ENCODE assay signal across 8 mouse cellular contexts in genomic region chr19:55877404-55877915, GRCm38 (mm10).
A peak's percentile ranks its signal among the peaks of the same experiment; 100 is the strongest.
DNase-seq lines count a peak whose midpoint lies in the region; ATAC-seq lines count a peak whose summit lies in the region.

No protein-coding gene starts in this region.

- no peaks in the 10 kb centered on the region for H3K4me1 ChIP-seq in liver, embryonic 11.5 days (replicated peaks; ENCODE audit: control insufficient read depth, insufficient read depth, low read length)
- H3K4me1 ChIP-seq in stomach, embryonic 16.5 days (ENCODE audit: control insufficient read depth, insufficient read depth, low read length): peaks cover 33% of the 10 kb centered on the region

- H3K9me3 ChIP-seq in liver, embryonic 11.5 days (ENCODE audit: control insufficient read depth, low read length): no peaks in the 10 kb centered on the region
- no peaks in the 10 kb centered on the region for H3K9me3 ChIP-seq in stomach, embryonic 16.5 days (replicated peaks; ENCODE audit: control insufficient read depth, low read length)

- ATAC-seq in liver, embryonic 11.5 days (replicated peaks; ENCODE audit: low FRiP score): peak; percentile 53
- ATAC-seq in stomach, embryonic 16.5 days (ENCODE audit: insufficient read depth, low FRiP score): no peak

- peak; percentile 40 for DNase-seq in urinary bladder, adult 2 months (ENCODE audit: low spot score)
- DNase-seq in urinary bladder, adult 18-20 months (ENCODE audit: low spot score in 2 of 2): no peak
- peak; percentile 88 for DNase-seq in embryo, embryonic 10.5 days (ENCODE audit: low spot score)
- DNase-seq in gastrocnemius, postnatal 25 days: peak; percentile 31
- peak; percentile 81 for DNase-seq in kidney, adult 9 months
- peak; percentile 48 for DNase-seq in liver, embryonic 11.5 days (ENCODE audit: low spot score)
- DNase-seq in natural killer cell, adult 2 months (ENCODE audit: low spot score in 2 of 2): peak; percentile 4 to 54

- no peak overlapping the region for H3K4me3 ChIP-seq in liver, embryonic 11.5 days (ENCODE audit: low read depth, low read length)
- H3K4me3 ChIP-seq in stomach, embryonic 16.5 days (replicated peaks; ENCODE audit: low read length): no peak overlapping the region

- no peaks in the 10 kb centered on the region for H3K27me3 ChIP-seq in liver, embryonic 11.5 days (replicated peaks; ENCODE audit: control insufficient read depth, insufficient read depth, low read length)
- H3K27me3 ChIP-seq in stomach, embryonic 16.5 days (ENCODE audit: control insufficient read depth, insufficient read depth, low read length): no peaks in the 10 kb centered on the region

- H3K36me3 ChIP-seq in liver, embryonic 11.5 days (ENCODE audit: control insufficient read depth, insufficient read depth, low read length): no peaks in the 10 kb centered on the region
- 0 out of 2 replicates have a peak, but pooled peaks cover 2% of the 10 kb centered on the region for H3K36me3 ChIP-seq in stomach, embryonic 16.5 days (ENCODE audit: control insufficient read depth, insufficient read depth, low read length)

- no peak overlapping the region for H3K9ac ChIP-seq in liver, embryonic 11.5 days (ENCODE audit: low read depth, low read length)
- no peak overlapping the region for H3K9ac ChIP-seq in stomach, embryonic 16.5 days (ENCODE audit: low read length)

- no peak overlapping the region for H3K4me2 ChIP-seq in liver, embryonic 11.5 days
- H3K4me2 ChIP-seq in stomach, embryonic 16.5 days (ENCODE audit: low read depth, low read length): no peak overlapping the region

- H3K27ac ChIP-seq in liver, embryonic 11.5 days (ENCODE audit: low read depth, low read length): no peak overlapping the region
- H3K27ac ChIP-seq in stomach, embryonic 16.5 days (ENCODE audit: low read length): 0 out of 2 replicates have a peak overlapping the region, but pooled peaks have one; percentile 12

- WGBS in liver, embryonic 11.5 days: 62% methylated on average over 7 of the region's 7 CpGs
- whole genome bisulfite sequencing in stomach, embryonic 16.5 days: 65% methylated on average over 7 of the region's 7 CpGs

Comparison
In these comparisons a context has a peak if more than half of its experiments do, and no peak if none do; other contexts are left out.
1. DNase-seq: peak in urinary bladder, adult 2 months (single experiment), embryo, embryonic 10.5 days (single experiment), gastrocnemius, postnatal 25 days (single experiment), kidney, adult 9 months (single experiment), liver, embryonic 11.5 days (single experiment) and natural killer cell, adult 2 months (2 of 2); none in urinary bladder, adult 18-20 months (0 of 2).